Mouse (Mus musculus) cerebellum, adult 2 months (tissue): Measurements from ENCODE around the gene 2210010C04Rik. TPM values are rescaled to one million over a fixed set of nuclear protein-coding genes. Genes with fewer than 3 reads are reported as not detected.

Source experiments
- DNase-seq, 2 experiments: peaks; one replicate each; pipeline ENCODE4 v3.0.0; 2021
- H3K27ac ChIP-seq: fragments of 200-500 bp; 2 replicates; pipeline ENCODE4 v1.5.1; 2012; ENCODE audit warnings: low read length, control low read depth, inconsistent platforms; ENCODE audit not compliant: insufficient read depth
- H3K27me3 ChIP-seq: fragments of 200-500 bp; 2 replicates; pipeline ENCODE4 v1.6.1; 2012; ENCODE audit warnings: inconsistent platforms, mild to moderate bottlenecking, low read length, moderate library complexity; ENCODE audit not compliant: control insufficient read depth, insufficient read depth
- H3K4me1 ChIP-seq: fragments of 200-500 bp; 2 replicates; pipeline ENCODE4 v1.6.1; 2011; ENCODE audit warnings: low read length; ENCODE audit not compliant: control insufficient read depth, insufficient read depth
- H3K4me3 ChIP-seq: fragments of 200-500 bp; replicated peaks from 2 replicates; pipeline ENCODE3; 2011; ENCODE audit warnings: mild to moderate bottlenecking, low read depth, low read length, control low read depth; ENCODE audit not compliant: insufficient read depth
- CTCF ChIP-seq: fragments of 200-500 bp; IDR thresholded peaks from 2 replicates; pipeline ENCODE4 v1.5.1; 2011; ENCODE audit warnings: low read depth, mild to moderate bottlenecking, control low read depth, low read length, moderate library complexity, borderline replicate concordance; ENCODE audit not compliant: insufficient read depth
- POLR2A ChIP-seq: fragments of 200-500 bp; IDR thresholded peaks from 2 replicates; pipeline ENCODE4 v1.6.1; 2011; ENCODE audit warnings: low read length, control low read depth, borderline replicate concordance; ENCODE audit not compliant: insufficient read depth
- WGBS: fragments of 180-500 bp; shearing (Covaris S2); methylation state at CpG from one replicate; pipeline ENCODE4 v1.1.7; 2018; 5-methylcytosine and 5-hydroxymethylcytosine counted together
- polyA plus RNA-seq: library from polyadenylated mRNA; depleted of rRNA; stranded (reverse); fragments of >200 nt; gene quantifications from 2 replicates; pipeline ENCODE4 v1.2.3, GENCODE M21; 2012; rRNA removed

Gene 2210010C04Rik
- polyA plus RNA-seq, result 0.05 TPM in 1 of 2 replicates, not detected in the other

DNA sequence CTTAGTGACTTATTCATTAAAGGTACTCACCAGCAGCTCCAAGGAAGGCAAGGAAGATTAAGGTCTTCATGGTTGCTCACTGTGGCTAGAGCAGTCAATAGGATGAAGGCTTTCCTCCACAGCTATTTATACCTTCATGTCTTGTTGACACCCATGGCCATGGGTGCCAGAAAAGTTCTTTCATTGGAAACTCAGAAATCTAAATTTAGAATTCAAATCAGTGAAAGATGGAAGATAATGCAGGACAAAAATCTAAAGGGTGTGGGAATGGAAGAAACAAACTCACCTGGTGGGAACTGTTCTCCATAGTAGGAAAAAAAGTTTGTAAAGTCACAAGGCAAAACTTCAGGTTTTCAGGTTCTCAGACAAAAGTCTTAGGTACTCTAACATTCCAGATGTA is at the start of gene 2210010C04Rik:
Gene 2210010C04Rik, minus strand, starts transcription at position 101 of the 400 bp plus-strand sequence.
- TF ChIP-seq POLR2A (no peak), CTCF (no peak)

DNA sequence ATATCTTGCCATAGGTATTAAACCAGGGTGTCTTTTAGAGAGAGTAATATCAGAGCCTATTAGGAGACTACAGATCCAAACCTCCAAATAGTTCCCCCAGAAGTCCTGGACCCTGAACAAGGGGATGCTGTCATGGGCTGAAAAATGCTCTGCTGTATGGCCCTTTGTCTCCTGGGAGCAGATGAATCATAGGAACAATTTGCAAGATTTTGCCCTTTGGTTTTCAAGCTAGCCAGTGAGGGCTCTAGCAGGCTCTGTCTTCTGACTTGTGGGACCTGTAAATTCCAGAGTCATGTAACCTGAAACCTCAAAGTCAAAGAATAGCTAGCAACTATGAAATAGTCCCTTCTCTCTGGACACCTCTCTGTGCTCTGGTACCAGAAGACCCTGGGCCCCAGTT is 44.8 kb upstream of the 2210010C04Rik start:
- no peaks in the 10 kb centered on the region for H3K27me3 ChIP-seq
- DNase-seq, result no peak
- H3K4me1 ChIP-seq, result no peaks in the 10 kb centered on the region
- TF ChIP-seq CTCF (no peak), POLR2A (no peak)
- no peak overlapping the region for H3K27ac ChIP-seq
- H3K4me3 ChIP-seq, result no peak overlapping the region

More for the DNA sequence above, at the start of gene 2210010C04Rik:
- Histone ChIP-seq H3K4me1 (no peaks in the 10 kb centered on the region), H3K27me3 (no peaks in the 10 kb centered on the region), H3K27ac (no peak within 1 kb of the TSS), H3K4me3 (no peak within 1 kb of the TSS)
- DNase-seq, result no peak

- H3K27ac ChIP-seq, result no peak overlapping the region
- WGBS, result 25% methylated on average over 3 of the region's 3 CpGs
- no peak for DNase-seq
These were observed 43.4 kb upstream of the 2210010C04Rik start for GRCm38 (mm10) chr6:41078539-41079303.

GRCm38 (mm10) chr6:41075753-41076152 is 40.4 kb upstream of the 2210010C04Rik start:
- DNase-seq, result no peak
- no peaks in the 10 kb centered on the region for H3K27me3 ChIP-seq
- TF ChIP-seq POLR2A, result no peak
- 43% methylated on average over 2 of the region's 2 CpGs for WGBS
- no peaks in the 10 kb centered on the region for H3K4me1 ChIP-seq
- no peak overlapping the region for H3K4me3 ChIP-seq
- H3K27ac ChIP-seq, result no peak overlapping the region

More at GRCm38 (mm10) chr6:41078539-41079303, 43.4 kb upstream of the 2210010C04Rik start:
- TF ChIP-seq CTCF (no peak), POLR2A (no peak)
- Histone ChIP-seq H3K4me3 (no peak overlapping the region), H3K4me1 (no peaks in the 10 kb centered on the region), H3K27me3 (no peaks in the 10 kb centered on the region)

DNA sequence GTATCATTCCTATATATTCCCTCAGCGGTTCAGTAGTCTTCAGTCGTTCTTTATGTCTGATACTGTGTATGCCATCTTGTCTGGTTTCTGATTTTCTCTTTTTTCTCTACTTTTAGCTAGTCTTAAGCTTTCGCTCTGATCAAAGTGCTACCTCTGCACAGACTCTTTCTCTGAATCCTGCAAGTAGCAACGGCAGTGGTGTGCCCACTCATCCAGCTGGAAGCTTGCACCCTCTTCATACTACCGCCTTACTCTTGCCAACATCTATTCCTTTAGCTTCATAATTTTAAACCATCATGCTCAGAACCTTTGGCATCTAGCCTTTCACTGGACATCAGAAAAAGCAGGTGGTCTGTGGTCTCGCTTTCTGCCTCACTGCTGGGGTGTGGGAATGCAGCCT is 28.0 kb upstream of the 2210010C04Rik start:
- WGBS, result 83% methylated on average over 6 of the region's 6 CpGs
- TF ChIP-seq CTCF, result no peak
- no peak for TF ChIP-seq POLR2A
- Histone ChIP-seq H3K27ac (no peak overlapping the region), H3K4me3 (no peak overlapping the region), H3K4me1 (no peaks in the 10 kb centered on the region), H3K27me3 (no peaks in the 10 kb centered on the region)
- no peak for DNase-seq

GRCm38 (mm10) chr6:41062746-41063145 is 27.4 kb upstream of the 2210010C04Rik start:
- 76% methylated on average over 3 of the region's 3 CpGs for WGBS

GRCm38 (mm10) chr6:41062081-41062480 is 26.8 kb upstream of the 2210010C04Rik start:
- H3K27ac ChIP-seq, result no peak overlapping the region
- TF ChIP-seq POLR2A, result no peak
- no peak for TF ChIP-seq CTCF

More at GRCm38 (mm10) chr6:41062746-41063145, 27.4 kb upstream of the 2210010C04Rik start:
- Histone ChIP-seq H3K27me3 (no peaks in the 10 kb centered on the region), H3K4me1 (no peaks in the 10 kb centered on the region), H3K4me3 (no peak overlapping the region), H3K27ac (no peak overlapping the region)
- TF ChIP-seq CTCF (no peak), POLR2A (no peak)
- DNase-seq, result no peak

DNA sequence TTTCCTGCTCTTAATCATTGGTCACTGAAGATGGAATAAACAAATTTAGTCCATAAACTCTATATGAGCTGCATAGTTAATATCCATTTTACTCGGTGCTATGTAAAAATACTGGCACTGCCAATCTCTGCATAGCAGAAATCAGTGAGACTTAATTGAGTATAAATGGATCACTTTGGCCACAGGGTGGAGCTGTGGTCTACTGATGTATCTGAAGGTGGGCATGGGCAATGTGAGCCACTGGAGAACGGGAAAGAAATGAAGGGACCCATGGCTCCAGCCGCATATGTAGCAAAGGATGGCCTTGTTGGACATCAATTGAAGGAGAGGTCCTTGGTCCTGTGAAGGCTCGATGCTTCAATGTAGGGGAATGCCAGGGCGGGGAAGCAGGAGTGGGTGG is 25.8 kb upstream of the 2210010C04Rik start:
- no peak for DNase-seq
- 69% methylated on average over 5 of the region's 5 CpGs for WGBS
- TF ChIP-seq CTCF, result no peak
- no peak for TF ChIP-seq POLR2A

More at GRCm38 (mm10) chr6:41062081-41062480, 26.8 kb upstream of the 2210010C04Rik start:
- Histone ChIP-seq H3K27me3 (no peaks in the 10 kb centered on the region), H3K4me1 (no peaks in the 10 kb centered on the region), H3K4me3 (no peak overlapping the region)
- no peak for DNase-seq
- WGBS, result 77% methylated on average over 2 of the region's 2 CpGs

More for the DNA sequence above, 25.8 kb upstream of the 2210010C04Rik start:
- Histone ChIP-seq H3K4me1 (no peaks in the 10 kb centered on the region), H3K27me3 (no peaks in the 10 kb centered on the region), H3K27ac (no peak overlapping the region), H3K4me3 (no peak overlapping the region)
